Mouse (Mus musculus): ENCODE measurements around the gene Plvap. TPM values are rescaled to one million over a fixed set of nuclear protein-coding genes. Genes with fewer than 3 reads are reported as not detected.

The Plvap gene
- polyA plus RNA-seq, 1 experiment from 2014 or later, result 50.3 TPM

DNA sequence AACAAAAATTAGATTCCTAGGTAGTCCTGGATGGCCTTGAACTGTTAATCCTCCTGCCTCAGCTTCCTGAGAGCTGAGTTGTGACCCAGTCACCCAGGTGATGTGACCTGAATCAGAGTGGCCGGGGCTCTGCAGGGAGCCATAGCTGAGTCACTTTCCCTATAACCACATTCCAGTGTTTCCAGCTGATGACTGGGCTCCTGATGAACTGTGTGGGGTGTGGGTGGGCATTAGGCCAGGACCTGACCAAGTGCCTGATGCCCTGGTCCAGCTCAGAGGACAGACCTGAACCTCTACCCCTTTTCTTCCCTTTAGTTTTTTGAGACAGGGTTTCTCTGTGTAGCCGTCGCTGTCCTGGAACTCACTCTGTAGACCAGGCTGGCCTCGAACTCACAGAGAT lies 6.2 kb downstream of the Plvap start:
- H3K36me3 ChIP-seq (replicated peaks; ENCODE audit: control insufficient read depth, insufficient read depth, low read depth, low read length), result no peaks in the 10 kb centered on the region
- H3K9ac ChIP-seq (replicated peaks; ENCODE audit: low read length), result no peak overlapping the region
- no peak overlapping the region for H3K27ac ChIP-seq (replicated peaks; ENCODE audit: low read depth, low read length)
- H3K27me3 ChIP-seq (ENCODE audit: control insufficient read depth, insufficient read depth, low read length), result peaks cover 27% of the 10 kb centered on the region
- ATAC-seq (replicated peaks; ENCODE audit: insufficient number of reproducible peaks, low FRiP score, low TSS enrichment, low read depth) (no peak), DNase-seq (ENCODE audit: low spot score) (no peak)
- 95% methylated on average over 4 of the region's 4 CpGs for WGBS
- H3K9me3 ChIP-seq (replicated peaks; ENCODE audit: control insufficient read depth, low read length), result no peaks in the 10 kb centered on the region
- H3K4me1 ChIP-seq (ENCODE audit: control insufficient read depth, insufficient read depth, low read length), result no peaks in the 10 kb centered on the region
- H3K4me3 ChIP-seq (ENCODE audit: low read depth, low read length), result no peak overlapping the region
- H3K4me2 ChIP-seq (ENCODE audit: low read depth, low read length), result no peak overlapping the region

DNA sequence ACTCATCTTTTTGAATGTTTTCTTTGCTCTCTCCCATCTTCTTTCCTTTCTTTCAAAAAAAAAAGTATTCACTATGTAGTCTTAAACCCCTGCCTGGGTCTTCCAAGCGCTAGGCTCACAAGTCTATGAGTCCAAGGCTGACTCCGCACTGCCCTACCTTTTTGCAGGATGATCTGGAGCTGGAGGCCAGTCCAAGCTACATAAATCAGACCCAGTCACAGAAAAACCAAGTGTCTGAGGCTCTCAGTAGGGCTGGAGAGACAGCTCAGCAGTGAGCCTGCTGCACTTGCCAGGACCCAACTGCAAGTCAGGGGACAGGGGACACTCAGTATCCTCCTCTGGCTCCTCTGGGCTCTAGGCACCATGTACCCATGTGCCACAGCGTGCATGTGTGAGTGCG lies 7.2 kb downstream of the Plvap start:
- Histone ChIP-seq H3K36me3 (replicated peaks; ENCODE audit: control insufficient read depth, insufficient read depth, low read depth, low read length) (no peaks in the 10 kb centered on the region), H3K9ac (replicated peaks; ENCODE audit: low read length) (no peak overlapping the region), H3K4me3 (ENCODE audit: low read depth, low read length) (no peak overlapping the region), H3K4me2 (ENCODE audit: low read depth, low read length) (no peak overlapping the region), H3K4me1 (ENCODE audit: control insufficient read depth, insufficient read depth, low read length) (no peaks in the 10 kb centered on the region), H3K27ac (replicated peaks; ENCODE audit: low read depth, low read length) (no peak overlapping the region), H3K27me3 (ENCODE audit: control insufficient read depth, insufficient read depth, low read length) (peaks cover 27% of the 10 kb centered on the region), H3K9me3 (replicated peaks; ENCODE audit: control insufficient read depth, low read length) (no peaks in the 10 kb centered on the region)
- no peak for ATAC-seq (replicated peaks; ENCODE audit: insufficient number of reproducible peaks, low FRiP score, low TSS enrichment, low read depth)
- 88% methylated on average over 4 of the region's 4 CpGs for WGBS
- no peak for DNase-seq (ENCODE audit: low spot score)

DNA sequence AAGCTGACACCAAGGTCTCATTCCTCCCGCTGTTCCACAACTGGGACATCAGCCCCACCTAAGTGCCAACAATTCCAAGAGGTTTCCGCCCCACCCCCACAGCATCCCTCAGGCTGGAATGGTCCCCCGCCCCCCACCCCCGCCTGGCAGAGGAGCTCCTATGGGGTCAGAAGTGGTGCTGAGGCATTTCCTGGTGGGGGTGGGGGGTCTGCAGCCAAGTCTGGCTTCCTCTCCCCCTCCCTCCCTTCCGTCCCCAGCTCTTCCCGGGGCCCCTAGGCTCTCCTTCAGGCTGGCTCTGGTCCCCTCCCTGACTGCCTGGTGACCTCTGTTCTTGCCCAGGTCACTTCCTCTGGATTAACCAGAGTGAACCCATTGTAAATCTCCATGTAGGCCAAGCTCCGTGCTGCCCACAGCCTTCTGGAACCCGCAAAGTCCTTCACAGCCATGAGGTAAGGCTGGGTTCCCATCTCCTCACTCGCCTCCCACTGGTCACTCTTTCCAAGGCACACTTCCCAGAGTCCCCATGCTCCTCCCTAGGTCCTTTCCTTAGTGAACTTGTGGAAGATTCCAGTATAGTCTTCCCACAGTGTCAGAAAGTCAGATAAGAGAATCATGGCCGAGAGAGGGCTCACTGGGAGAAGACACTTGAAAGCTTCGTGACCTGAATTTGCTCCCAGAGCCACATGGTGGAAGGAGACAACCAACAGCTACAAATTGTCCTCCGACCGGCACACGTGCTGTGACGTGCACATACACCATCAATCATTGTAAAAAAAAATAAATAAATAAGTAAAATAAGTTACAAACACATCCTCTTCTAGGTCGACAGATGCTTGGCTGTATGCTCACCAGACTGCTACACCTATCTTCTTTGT lies 12.5 kb downstream of the Plvap start:
- ATAC-seq (replicated peaks; ENCODE audit: insufficient number of reproducible peaks, low FRiP score, low TSS enrichment, low read depth) (0 out of 2 replicates have a peak, but pooled peaks have one; percentile 10), DNase-seq (ENCODE audit: low spot score) (peak; percentile 45)
- Histone ChIP-seq H3K4me1 (ENCODE audit: control insufficient read depth, insufficient read depth, low read length) (peaks cover 8% of the 10 kb centered on the region), H3K27ac (replicated peaks; ENCODE audit: low read depth, low read length) (peak overlapping the region; percentile 38; the same call in 1 of the 2 replicates), H3K36me3 (replicated peaks; ENCODE audit: control insufficient read depth, insufficient read depth, low read depth, low read length) (no peaks in the 10 kb centered on the region), H3K4me3 (ENCODE audit: low read depth, low read length) (no peak overlapping the region), H3K9ac (replicated peaks; ENCODE audit: low read length) (no peak overlapping the region), H3K9me3 (replicated peaks; ENCODE audit: control insufficient read depth, low read length) (no peaks in the 10 kb centered on the region), H3K4me2 (ENCODE audit: low read depth, low read length) (no peak overlapping the region), H3K27me3 (ENCODE audit: control insufficient read depth, insufficient read depth, low read length) (no peaks in the 10 kb centered on the region)
- WGBS, result 31% methylated on average over 16 of the region's 16 CpGs

DNA sequence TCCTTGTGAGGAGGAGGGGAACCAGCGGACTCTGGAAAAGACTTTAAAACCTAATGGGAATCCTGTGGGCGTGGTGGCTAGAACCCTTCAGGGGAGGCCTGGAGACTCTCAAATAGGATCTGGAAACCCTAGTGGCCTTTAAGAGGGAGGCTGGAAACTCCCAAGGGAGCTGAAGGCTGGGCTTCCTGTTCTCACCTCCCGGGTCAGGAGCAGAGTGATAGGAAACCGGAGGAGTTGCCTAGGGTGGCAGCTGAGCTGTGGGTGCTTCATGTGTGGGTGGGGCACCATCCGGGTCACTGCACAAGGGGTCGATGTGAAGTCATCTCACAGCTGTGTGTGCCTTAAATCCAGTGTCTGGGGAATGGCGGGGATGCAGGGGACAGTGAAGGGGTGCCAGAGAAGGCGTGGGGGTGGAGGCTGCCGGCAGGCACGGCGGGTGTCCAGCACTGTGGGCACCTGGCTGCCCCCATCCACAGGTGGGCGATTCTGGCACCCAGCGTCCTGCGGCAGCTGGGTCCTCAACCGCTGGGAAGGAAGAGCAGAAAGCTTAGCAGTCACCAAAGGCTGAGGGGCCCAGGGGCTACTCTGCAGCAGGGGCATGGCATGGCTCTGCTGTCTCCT lies 13.6 kb downstream of the Plvap start:
- no peak overlapping the region for H3K4me3 ChIP-seq (ENCODE audit: low read depth, low read length)
- H3K36me3 ChIP-seq (replicated peaks; ENCODE audit: control insufficient read depth, insufficient read depth, low read depth, low read length), result no peaks in the 10 kb centered on the region; the same call in 1 of the 2 replicates
- 25% methylated on average over 11 of the region's 15 CpGs for WGBS
- H3K9ac ChIP-seq (replicated peaks; ENCODE audit: low read length), result 0 out of 2 replicates have a peak overlapping the region, but pooled peaks have one; percentile 14
- ATAC-seq (replicated peaks; ENCODE audit: insufficient number of reproducible peaks, low FRiP score, low TSS enrichment, low read depth) (no peak), DNase-seq (ENCODE audit: low spot score) (peak; percentile 30)
- no peak overlapping the region for H3K4me2 ChIP-seq (ENCODE audit: low read depth, low read length)
- no peaks in the 10 kb centered on the region for H3K27me3 ChIP-seq (ENCODE audit: control insufficient read depth, insufficient read depth, low read length)
- 0 out of 2 replicates have a peak overlapping the region, but pooled peaks have one; percentile 21 for H3K27ac ChIP-seq (replicated peaks; ENCODE audit: low read depth, low read length)
- H3K4me1 ChIP-seq (ENCODE audit: control insufficient read depth, insufficient read depth, low read length), result peaks cover 8% of the 10 kb centered on the region
- no peaks in the 10 kb centered on the region for H3K9me3 ChIP-seq (replicated peaks; ENCODE audit: control insufficient read depth, low read length)

DNA sequence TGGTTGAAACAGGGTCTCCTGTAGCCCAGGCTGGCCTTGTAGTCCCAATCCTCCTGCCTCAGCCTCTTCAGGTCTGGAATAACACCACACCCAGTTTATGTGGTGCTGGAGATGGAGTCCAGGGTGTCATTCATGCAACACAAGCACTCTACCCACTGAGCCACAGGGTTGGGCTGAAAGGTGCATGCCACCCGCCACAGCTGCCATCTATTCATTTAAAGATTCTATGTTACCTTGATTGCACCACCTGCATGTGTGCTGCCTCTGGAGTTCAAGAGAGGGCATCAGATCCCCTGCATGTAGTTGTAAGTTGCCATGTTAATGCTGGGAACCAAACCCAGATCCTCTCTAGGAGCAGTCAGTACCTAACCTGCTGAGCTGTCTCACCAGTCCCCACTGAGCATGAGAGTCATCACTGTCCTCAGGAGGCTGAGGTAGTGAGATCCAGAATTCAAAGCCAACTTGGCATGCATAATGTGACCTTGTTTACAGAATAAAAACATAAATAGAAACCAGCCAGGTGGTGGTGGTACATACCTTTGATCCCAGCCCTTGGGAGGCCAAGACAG lies 14.4 kb downstream of the Plvap start:
- H3K27me3 ChIP-seq (ENCODE audit: control insufficient read depth, insufficient read depth, low read length), result no peaks in the 10 kb centered on the region
- H3K4me2 ChIP-seq (ENCODE audit: low read depth, low read length), result no peak overlapping the region
- WGBS, result 87% methylated on average over 1 of the region's 1 CpGs
- no peaks in the 10 kb centered on the region for H3K9me3 ChIP-seq (replicated peaks; ENCODE audit: control insufficient read depth, low read length)
- DNase-seq (ENCODE audit: low spot score) (no peak), ATAC-seq (replicated peaks; ENCODE audit: insufficient number of reproducible peaks, low FRiP score, low TSS enrichment, low read depth) (no peak)
- peaks cover 7% of the 10 kb centered on the region for H3K36me3 ChIP-seq (replicated peaks; ENCODE audit: control insufficient read depth, insufficient read depth, low read depth, low read length)
- H3K9ac ChIP-seq (replicated peaks; ENCODE audit: low read length), result no peak overlapping the region
- no peak overlapping the region for H3K4me3 ChIP-seq (ENCODE audit: low read depth, low read length)
- H3K27ac ChIP-seq (replicated peaks; ENCODE audit: low read depth, low read length), result no peak overlapping the region
- H3K4me1 ChIP-seq (ENCODE audit: control insufficient read depth, insufficient read depth, low read length), result peaks cover 8% of the 10 kb centered on the region

DNA sequence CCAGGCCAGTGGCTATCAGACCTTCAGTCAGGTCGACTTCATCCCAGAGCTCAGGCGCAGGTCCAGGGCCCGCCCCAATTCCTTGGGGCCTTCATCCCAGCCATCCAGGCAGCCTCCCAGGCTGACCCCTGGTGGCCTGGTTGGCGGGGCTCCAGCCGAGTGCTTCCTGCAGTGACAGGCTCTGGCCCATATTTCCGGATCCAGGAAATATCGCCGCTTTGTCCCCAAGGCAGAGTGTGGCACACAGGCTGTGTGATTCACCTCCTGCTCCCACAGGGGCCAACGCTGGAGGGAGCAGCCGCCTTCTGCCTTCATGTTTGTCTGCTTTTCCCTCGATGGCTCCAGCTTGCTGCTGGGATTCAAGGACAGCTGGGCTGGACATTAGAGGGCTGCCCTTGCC lies 15.1 kb downstream of the Plvap start:
- Histone ChIP-seq H3K4me2 (ENCODE audit: low read depth, low read length) (no peak overlapping the region), H3K27me3 (ENCODE audit: control insufficient read depth, insufficient read depth, low read length) (no peaks in the 10 kb centered on the region), H3K36me3 (replicated peaks; ENCODE audit: control insufficient read depth, insufficient read depth, low read depth, low read length) (peaks cover 7% of the 10 kb centered on the region), H3K9me3 (replicated peaks; ENCODE audit: control insufficient read depth, low read length) (no peaks in the 10 kb centered on the region), H3K27ac (replicated peaks; ENCODE audit: low read depth, low read length) (no peak overlapping the region), H3K4me1 (ENCODE audit: control insufficient read depth, insufficient read depth, low read length) (peaks cover 8% of the 10 kb centered on the region), H3K9ac (replicated peaks; ENCODE audit: low read length) (no peak overlapping the region), H3K4me3 (ENCODE audit: low read depth, low read length) (no peak overlapping the region)
- WGBS, result 24% methylated on average over 11 of the region's 11 CpGs
- no peak for ATAC-seq (replicated peaks; ENCODE audit: insufficient number of reproducible peaks, low FRiP score, low TSS enrichment, low read depth)
- DNase-seq (ENCODE audit: low spot score), result no peak

DNA sequence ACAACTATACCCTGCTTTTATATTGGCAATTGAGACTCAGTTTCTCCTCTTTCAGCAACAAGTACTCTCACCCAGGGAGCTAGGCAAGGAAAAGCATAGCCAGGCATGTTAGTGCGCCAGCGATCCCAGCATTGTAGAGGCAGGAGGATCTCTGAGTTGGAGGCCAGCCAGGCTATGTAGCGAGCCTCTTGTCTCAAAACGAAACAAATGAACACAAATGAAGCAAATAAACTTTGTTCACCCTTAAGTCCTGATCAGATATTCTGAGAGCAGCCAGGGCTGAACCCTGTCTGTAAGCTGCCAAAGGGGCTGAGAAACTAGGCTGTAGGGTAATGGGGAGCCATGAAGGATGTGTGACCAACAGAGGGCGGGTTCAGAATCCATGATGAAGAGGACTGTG lies 15.7 kb downstream of the Plvap start:
- Histone ChIP-seq H3K4me3 (ENCODE audit: low read depth, low read length) (no peak overlapping the region), H3K27ac (replicated peaks; ENCODE audit: low read depth, low read length) (no peak overlapping the region), H3K4me1 (ENCODE audit: control insufficient read depth, insufficient read depth, low read length) (peaks cover 8% of the 10 kb centered on the region), H3K36me3 (replicated peaks; ENCODE audit: control insufficient read depth, insufficient read depth, low read depth, low read length) (peaks cover 7% of the 10 kb centered on the region), H3K27me3 (ENCODE audit: control insufficient read depth, insufficient read depth, low read length) (no peaks in the 10 kb centered on the region), H3K4me2 (ENCODE audit: low read depth, low read length) (no peak overlapping the region), H3K9ac (replicated peaks; ENCODE audit: low read length) (no peak overlapping the region), H3K9me3 (replicated peaks; ENCODE audit: control insufficient read depth, low read length) (no peaks in the 10 kb centered on the region)
- ATAC-seq (replicated peaks; ENCODE audit: insufficient number of reproducible peaks, low FRiP score, low TSS enrichment, low read depth), result no peak
- no peak for DNase-seq (ENCODE audit: low spot score)
- WGBS, result 96% methylated on average over 5 of the region's 5 CpGs

DNA sequence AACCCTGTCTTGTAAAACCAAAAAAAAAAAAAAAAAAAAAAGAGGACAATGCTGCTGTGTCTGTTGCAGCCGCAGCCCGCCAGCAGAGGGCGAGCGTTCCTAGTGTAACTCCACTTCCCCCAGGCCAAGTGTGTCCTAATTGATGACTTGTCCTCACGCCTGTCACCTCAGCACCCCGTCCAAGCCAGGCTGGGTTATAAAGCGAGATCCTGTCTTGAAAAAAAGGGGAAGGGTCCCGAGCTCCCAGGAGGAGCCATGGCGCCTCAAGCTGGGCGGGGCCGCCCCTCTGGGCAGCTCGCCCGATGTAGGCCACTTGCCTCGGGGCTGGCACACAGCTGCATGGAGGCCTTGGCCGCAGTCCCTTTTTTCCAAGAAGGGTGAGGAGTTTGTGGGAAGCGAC lies 16.5 kb downstream of the Plvap start:
- no peaks in the 10 kb centered on the region for H3K27me3 ChIP-seq (ENCODE audit: control insufficient read depth, insufficient read depth, low read length)
- peak; percentile 89 for DNase-seq (ENCODE audit: low spot score)
- H3K4me3 ChIP-seq (ENCODE audit: low read depth, low read length), result no peak overlapping the region
- no peak overlapping the region for H3K27ac ChIP-seq (replicated peaks; ENCODE audit: low read depth, low read length)
- peaks cover 8% of the 10 kb centered on the region for H3K4me1 ChIP-seq (ENCODE audit: control insufficient read depth, insufficient read depth, low read length)
- no peak for ATAC-seq (replicated peaks; ENCODE audit: insufficient number of reproducible peaks, low FRiP score, low TSS enrichment, low read depth)
- peak overlapping the region; percentile 19 for H3K4me2 ChIP-seq (ENCODE audit: low read depth, low read length)
- no peak overlapping the region for H3K9ac ChIP-seq (replicated peaks; ENCODE audit: low read length)
- WGBS, result 22% methylated on average over 15 of the region's 16 CpGs
- peaks cover 10% of the 10 kb centered on the region for H3K36me3 ChIP-seq (replicated peaks; ENCODE audit: control insufficient read depth, insufficient read depth, low read depth, low read length)
- no peaks in the 10 kb centered on the region for H3K9me3 ChIP-seq (replicated peaks; ENCODE audit: control insufficient read depth, low read length)
